Mouse (Mus musculus): Measurements from ENCODE around the gene Aox4.

Gene Aox4

GRCm38 (mm10) chr1:58302015-58302414 lies 91.8 kb downstream of the Aox4 start:
- no peak for DNase-seq (ENCODE audit: low spot score)

DNA sequence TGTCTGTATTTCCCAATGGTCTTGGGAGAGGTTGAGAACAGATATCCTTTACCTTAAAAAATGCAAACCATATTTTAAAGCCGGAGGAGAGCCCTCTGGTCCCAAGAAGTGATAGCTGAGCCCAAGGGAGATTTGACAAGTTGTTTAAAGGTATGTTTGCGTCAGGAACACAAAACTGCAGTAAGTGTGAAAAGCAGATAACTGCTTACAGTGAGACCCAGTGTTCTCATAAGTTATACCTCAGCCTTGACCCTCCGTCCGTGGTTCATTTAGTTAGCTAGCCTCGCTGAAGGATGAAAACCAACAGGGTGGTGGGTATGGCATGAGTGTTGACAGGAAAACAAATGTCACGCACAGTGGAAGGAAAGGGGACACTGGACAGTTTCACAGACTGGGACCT lies 92.8 kb downstream of the Aox4 start:
- DNase-seq (ENCODE audit: low spot score) = no peak

GRCm38 (mm10) chr1:58303726-58304125 lies 93.5 kb downstream of the Aox4 start:
- DNase-seq (ENCODE audit: low spot score) = peak; percentile 76

GRCm38 (mm10) chr1:58304296-58304695 lies 94.1 kb downstream of the Aox4 start:
- peak; percentile 68 for DNase-seq (ENCODE audit: low spot score)

DNA sequence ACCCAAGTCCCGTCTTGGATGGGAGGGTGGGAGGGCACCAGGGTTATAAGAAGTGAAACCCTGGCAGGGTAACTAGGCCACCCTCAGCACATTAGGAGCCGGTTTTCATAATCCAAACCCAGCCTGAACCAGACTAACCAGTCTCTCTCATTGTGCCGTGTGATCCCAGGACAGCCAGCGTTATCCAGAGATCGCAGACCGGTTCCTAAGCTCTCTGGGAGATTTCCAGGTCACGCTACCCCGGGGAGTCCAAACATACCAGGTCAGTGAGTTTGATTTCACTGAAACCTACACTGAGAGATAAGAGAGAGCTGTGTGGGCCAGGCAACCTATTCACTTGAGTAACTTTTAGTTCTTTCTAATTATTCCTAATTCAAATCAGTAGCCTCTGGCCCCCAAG lies 97.0 kb downstream of the Aox4 start:
- no peak for DNase-seq (ENCODE audit: low spot score)

DNA sequence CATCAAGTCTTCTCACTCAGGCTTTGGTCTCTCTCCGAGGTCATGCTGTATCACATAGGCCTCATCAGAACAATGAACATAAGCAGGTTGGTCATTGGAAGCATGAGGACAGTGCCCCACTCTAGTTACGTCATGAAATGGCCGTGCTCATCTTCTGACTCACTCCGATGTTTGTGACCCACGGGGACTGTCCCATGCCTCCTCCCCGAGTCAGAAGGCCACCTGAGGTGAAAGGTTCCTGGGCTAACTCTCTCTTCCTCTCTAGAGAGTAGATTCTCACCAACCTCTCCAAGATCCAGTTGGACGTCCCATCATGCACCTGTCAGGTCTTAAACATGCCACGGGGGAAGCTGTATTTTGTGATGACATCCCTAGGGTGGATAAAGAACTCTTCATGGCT lies 98.4 kb downstream of the Aox4 start:
- no peak for DNase-seq (ENCODE audit: low spot score)

GRCm38 (mm10) chr1:58309853-58310252 lies 99.7 kb downstream of the Aox4 start:
- no peak for DNase-seq (ENCODE audit: low spot score)

DNA sequence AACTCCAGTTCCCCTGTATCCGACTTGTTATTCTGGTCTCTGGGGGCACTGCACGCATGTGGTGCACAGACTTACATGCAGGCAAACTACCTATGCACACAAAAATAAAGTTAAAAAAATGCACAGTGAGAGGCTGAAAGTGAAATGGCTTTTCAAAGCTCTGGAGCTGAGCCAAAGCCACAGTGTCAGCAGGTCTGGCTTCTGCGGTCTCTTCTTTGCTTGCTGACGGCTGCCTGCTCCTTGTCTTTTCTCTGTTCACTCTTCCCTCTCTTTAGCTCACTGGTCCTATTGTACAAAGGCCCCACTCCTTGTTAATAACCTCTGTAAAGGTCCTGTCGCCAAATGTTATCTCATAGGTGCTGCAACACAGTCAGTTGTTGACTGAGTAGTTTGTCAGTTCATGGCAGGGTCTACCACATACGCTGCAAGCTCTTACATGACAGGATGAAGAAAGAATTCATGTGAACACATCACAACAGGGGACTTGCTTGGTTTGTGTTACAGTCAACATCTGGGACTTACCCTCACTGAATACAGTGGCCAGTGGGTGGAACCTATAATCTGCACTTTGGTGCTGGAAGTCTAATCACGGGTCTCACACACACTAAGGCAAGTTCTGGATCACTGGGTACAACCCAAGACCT lies 101.1 kb downstream of the Aox4 start:
- DNase-seq (ENCODE audit: low spot score) = no peak

DNA sequence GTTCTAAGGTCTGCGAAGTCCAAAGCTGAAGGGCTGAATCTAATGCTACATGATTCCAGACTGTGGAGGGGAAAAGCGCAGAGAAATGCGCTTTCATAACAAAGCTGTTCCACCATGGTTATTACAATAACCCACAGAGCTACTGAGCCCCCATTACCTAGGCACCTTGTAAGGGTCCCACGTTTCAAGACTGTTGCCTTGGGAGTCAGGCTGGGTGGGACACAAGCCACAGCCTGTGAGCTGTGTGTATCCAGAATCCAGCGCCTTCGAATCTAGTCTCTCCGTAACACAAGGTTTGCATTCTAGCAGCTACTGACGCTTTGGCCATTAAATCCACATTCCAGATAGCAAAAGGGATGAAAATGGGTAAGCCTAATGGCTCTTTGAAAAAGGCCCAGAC lies 103.0 kb downstream of the Aox4 start:
- DNase-seq (ENCODE audit: low spot score) = no peak

DNA sequence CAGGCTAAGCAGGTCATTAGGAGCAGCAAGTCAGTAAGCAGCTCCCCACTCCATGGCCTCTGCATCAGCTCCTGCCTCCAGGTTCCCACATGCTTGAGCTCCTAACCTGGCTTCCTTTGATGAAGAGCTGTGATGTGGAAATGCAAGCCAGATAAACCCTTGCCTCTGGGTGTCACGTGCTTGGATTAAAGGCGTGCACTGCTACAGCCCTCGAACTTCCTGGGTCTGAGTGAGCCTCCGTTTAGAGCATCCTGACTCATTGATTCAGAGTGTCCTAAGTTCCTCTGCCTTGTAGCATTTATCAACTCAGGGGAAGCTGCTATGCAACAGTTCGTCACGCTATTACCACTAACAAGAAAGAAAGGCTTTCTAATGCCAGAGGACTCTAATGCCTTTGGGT lies 105.3 kb downstream of the Aox4 start:
- no peak for DNase-seq (ENCODE audit: low spot score)

Measured in adipocyte (in vitro differentiated cells).